Mouse (Mus musculus): ENCODE results near the gene Ube2q1.

- TF ChIP-seq CTCF (IDR thresholded peaks at IDR 0.05; ENCODE audit: insufficient read depth, low read depth, low read length) (no peak), POLR2A (IDR thresholded peaks at IDR 0.05; ENCODE audit: insufficient read depth, low read depth, low read length) (no peak)
Measured at GRCm38 (mm10) chr3:89732091-89732490, 41.3 kb upstream of the Ube2q1 start.

Measured in olfactory bulb, adult 2 months (tissue).